Mouse (Mus musculus) adrenal gland, postnatal 14 days (tissue): ENCODE data around the gene Flcn. TPM values are rescaled to one million over a fixed set of nuclear protein-coding genes. Genes with fewer than 3 reads are reported as not detected.
A peak's percentile ranks its signal among the peaks of the same experiment; 100 is the strongest.

Source experiments
- DNase-seq: peaks from one replicate; pipeline ENCODE4 v3.0.0; 2021; ENCODE audit warnings: mixed read lengths
- total RNA-seq: library from RNA; stranded (reverse); gene quantifications from 2 replicates; pipeline ENCODE4 v1.2.3, GENCODE M21; 2021

Flcn gene
- total RNA-seq, 1 experiment from 2014 or later = 57.3 TPM

DNA sequence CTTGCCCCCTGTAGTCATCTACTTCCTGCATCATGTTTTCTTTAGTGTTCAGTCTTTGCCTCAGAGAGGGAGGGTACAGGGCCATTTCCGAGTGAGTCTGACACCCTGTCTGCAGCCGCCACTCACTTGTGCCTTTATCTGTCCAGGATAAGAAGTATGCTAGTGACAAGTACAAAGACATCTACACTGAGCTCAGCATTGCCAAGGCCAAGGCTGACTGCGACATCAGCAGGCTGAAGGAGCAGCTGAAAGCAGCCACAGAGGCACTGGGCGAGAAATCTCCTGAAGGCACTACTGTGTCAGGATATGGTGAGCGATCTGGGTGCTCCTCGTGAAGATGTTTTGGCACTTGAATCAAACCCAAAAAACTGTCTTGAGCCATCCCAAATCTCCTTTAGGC is 40.1 kb downstream of the Flcn start:
- DNase-seq = peak; percentile 48

- DNase-seq = no peak
Observed at GRCm38 (mm10) chr11:59769307-59769706, 40.5 kb downstream of the Flcn start.

DNA sequence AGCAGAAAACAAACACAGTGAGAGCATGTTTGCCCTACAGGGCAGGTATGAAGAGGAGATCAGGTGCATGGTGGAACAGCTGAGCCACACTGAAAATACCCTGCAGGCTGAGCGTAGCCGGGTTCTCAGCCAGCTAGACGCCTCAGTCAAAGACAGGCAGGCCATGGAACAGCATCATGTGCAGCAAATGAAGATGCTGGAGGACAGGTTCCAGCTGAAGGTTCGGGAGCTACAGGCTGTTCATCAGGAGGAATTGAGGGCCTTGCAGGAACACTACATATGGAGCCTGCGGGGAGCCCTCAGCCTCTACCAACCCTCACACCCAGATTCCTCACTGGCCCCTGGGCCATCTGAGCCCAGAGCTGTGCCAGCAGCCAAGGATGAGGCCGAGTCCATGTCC is 49.0 kb downstream of the Flcn start:
- no peak for DNase-seq

DNA sequence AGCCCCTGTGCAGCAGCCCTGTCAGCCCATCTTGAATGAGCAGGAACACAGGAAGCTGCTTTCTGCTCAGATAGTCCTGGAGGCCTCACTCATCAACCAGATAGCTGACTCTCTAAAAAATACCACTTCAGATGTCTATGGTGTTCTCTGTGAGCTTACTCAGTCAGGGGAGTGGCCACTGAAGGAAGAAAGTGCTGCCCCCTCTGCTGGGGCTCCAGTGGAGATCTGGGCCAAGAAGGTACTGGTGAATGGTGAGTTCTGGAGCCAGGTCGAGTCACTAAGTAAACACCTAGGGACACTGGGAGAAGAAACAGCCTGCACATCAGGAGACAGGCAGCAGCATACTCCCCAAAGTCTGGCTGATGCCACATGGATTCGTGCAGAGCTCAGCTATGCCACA is 50.2 kb downstream of the Flcn start:
- DNase-seq = no peak

DNA sequence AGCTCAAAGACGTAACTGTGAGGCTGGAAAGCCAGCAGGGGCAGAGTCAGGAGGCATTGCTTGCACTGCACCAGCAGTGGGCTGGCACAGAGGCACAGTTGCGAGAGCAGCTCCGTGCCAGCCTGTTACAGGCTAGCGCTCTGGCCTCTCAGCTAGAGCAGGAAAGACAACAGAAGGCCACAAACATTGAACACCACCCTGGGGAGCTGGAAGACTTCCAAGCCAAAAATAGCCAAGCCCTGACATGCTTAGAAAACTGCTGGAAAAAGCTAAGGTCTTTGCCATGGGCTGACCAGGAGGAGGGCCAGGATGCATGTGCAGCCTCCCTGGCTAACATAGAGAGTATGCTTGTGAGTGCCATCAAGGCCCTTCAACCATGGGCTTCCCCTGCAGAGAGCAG is 50.6 kb downstream of the Flcn start:
- peak; percentile 85 for DNase-seq

GRCm38 (mm10) chr11:59758191-59758985 is 51.4 kb downstream of the Flcn start:
- DNase-seq = peak; percentile 42

- DNase-seq = no peak
Observed at GRCm38 (mm10) chr11:59756351-59756750, 53.5 kb downstream of the Flcn start.

GRCm38 (mm10) chr11:59754504-59754903 is 55.3 kb downstream of the Flcn start:
- DNase-seq = no peak

DNA sequence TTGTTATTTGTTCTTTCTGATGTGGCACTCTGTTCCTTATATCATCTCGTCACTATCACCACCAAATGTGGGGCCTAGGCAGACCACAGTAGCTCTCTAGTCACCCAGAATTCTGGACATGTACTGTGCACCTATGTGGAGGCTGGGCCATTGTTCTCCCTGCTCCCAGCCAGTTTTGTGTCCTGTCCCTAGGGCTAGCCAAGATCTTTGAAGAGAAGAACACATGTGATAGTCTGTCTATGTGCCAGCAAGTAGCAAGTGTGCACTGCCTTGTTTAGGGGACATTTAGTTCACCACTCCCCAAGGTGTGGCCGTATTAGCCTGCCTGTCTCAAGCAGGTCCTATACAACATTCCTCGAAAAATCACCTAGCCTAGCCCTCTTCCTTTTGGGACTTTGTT is 60.8 kb downstream of the Flcn start:
- DNase-seq = no peak

GRCm38 (mm10) chr11:59746614-59747013 is 63.2 kb downstream of the Flcn start:
- DNase-seq = peak; percentile 72

DNA sequence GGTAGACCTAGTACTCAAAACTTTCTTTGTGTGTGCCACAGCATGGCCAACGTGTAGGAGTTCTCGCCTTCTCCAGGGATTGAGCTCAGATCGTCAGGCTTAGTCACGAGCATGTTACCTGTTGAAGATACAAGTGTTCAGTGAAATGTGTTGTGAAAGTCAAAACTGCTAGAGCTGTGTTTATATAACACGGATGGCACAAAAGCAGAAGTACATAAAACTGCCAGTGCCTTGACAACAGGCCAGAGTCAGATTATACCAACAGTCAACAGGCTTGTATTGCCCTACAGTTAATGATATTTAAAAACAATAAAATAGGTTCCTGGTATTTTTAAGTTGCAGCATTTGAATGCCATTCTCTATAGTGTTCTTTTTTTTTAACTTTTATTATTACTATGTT is 64.0 kb downstream of the Flcn start:
- no peak for DNase-seq

- no peak for DNase-seq
Observed at GRCm38 (mm10) chr11:59744374-59744773, 65.4 kb downstream of the Flcn start.

DNA sequence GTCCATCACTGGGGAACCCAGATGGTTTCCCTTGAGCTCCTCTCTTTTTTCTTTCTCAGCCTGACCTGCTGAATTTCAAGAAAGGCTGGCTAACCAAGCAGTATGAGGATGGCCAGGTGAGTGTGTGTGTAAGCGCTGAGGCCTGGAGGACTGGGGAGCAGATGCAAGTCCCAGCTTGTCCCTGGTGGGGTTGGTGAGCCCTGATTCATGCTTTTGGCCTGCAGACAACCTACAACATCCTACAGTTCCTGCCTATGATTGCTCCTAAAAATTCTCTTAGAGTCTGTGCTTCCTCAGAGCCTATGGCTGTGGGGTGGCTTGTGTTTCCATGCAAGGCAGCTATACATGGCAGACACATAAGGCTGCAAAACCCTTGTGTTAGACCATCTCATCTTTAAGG is 66.1 kb downstream of the Flcn start:
- no peak for DNase-seq

- no peak for DNase-seq
Observed at GRCm38 (mm10) chr11:59743307-59743706, 66.5 kb downstream of the Flcn start.

DNA sequence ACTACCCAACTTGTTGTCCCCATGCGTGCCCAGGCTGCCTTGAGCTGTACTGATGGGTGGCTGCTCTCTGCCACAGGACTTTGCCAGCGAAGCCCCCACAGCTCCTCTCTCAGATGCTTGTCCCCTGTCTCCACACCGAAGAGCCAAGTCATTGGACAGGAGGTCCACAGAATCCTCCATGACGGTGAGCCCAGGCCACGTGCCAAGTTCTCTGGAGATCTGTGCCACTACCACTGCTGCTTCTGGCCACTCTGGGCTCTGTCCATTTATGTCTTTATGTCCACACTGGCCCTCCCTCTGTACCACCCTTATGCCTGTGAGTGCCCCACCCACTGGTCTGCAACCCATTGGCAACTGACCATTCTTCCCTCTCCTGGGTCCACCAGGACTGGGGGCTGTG is 67.9 kb downstream of the Flcn start:
- no peak for DNase-seq

Other genes starting within 250 kb of the Flcn start
- not detected in 2 replicates for gene Olfr222, start 233.8 kb downstream of the Flcn start, total RNA-seq
- gene Olfr223, start 216.7 kb downstream of the Flcn start, total RNA-seq = not detected in 2 replicates
- 226 TPM in 2 replicates for gene Mprip, start 148.7 kb downstream of the Flcn start, total RNA-seq
- 5.0 and 5.4 TPM in 2 replicates for gene Pld6, start 22.4 kb downstream of the Flcn start, total RNA-seq
- 28.9 and 30.7 TPM in 2 replicates for gene Nt5m, start 29.4 kb upstream of the Flcn start, total RNA-seq
- 93.6 and 95.6 TPM in 2 replicates for gene Cops3, start 29.8 kb upstream of the Flcn start, total RNA-seq
- gene Med9, start 138.2 kb upstream of the Flcn start, total RNA-seq = 27.0 and 27.8 TPM in 2 replicates
- gene Rasd1, start 154.9 kb upstream of the Flcn start, total RNA-seq = 29.0 and 38.0 TPM in 2 replicates
- gene Pemt, start 236.5 kb upstream of the Flcn start, total RNA-seq = 16.4 and 69.4 TPM in 2 replicates